Mouse (Mus musculus): Measurements from ENCODE around the gene Gtf3c1. TPM values are rescaled to one million over a fixed set of nuclear protein-coding genes. Genes with fewer than 3 reads are reported as not detected.

Gtf3c1 gene
- total and polyA plus RNA-seq, 3 experiments: 23.7 to 36.1 TPM; not detected in 1

GRCm38 (mm10) chr7:125678756-125679155, 28.8 kb downstream of the Gtf3c1 start:
- Histone ChIP-seq H3K79me2 (ENCODE audit: control insufficient read depth, insufficient read depth, low read length, poor library complexity) (no peaks in the 10 kb centered on the region), H3K27me3 (ENCODE audit: control insufficient read depth in 1 of 2, insufficient read depth in 2 of 2, low read length in 2 of 2) (no peaks in the 10 kb centered on the region), H3K27ac (ENCODE audit: control insufficient read depth, low read depth, low read length) (no peak overlapping the region), H3K9me3 (replicated peaks; ENCODE audit: insufficient read depth, low read length) (no peaks in the 10 kb centered on the region), H3K4me3 (ENCODE audit: control insufficient read depth in 1 of 2, insufficient read depth in 1 of 2, low read depth in 2 of 2, low read length in 2 of 2) (no peak overlapping the region), H3K36me3 (ENCODE audit: control insufficient read depth in 1 of 2, insufficient read depth in 2 of 2, low read length in 2 of 2) (peaks cover 0 to 19% of the 10 kb centered on the region in 2 experiments; a peak in 2 of 4 replicates), H3K4me1 (ENCODE audit: control insufficient read depth in 1 of 2, insufficient read depth in 2 of 2, low read length in 2 of 2) (no peaks in the 10 kb centered on the region), H3K9ac (ENCODE audit: control insufficient read depth, low read depth, low read length, poor library complexity, severe bottlenecking) (no peak overlapping the region)
- no peak for TF ChIP-seq ELF1 (IDR thresholded peaks at IDR 0.05; ENCODE audit: low read depth, low read length)
- no peak for TF ChIP-seq ETS1 (IDR thresholded peaks at IDR 0.05; ENCODE audit: low read depth, low read length)
- no peak for TF ChIP-seq MYC (IDR thresholded peaks at IDR 0.05; ENCODE audit: low read depth, low read length)
- TF ChIP-seq POLR2AphosphoS2 (IDR thresholded peaks at IDR 0.05; ENCODE audit: low read length): no peak
- TF ChIP-seq CHD1 (IDR thresholded peaks at IDR 0.05; ENCODE audit: low read depth, low read length): no peak
- TF ChIP-seq CHD2 (IDR thresholded peaks at IDR 0.05; ENCODE audit: low read length): no peak
- no peak for TF ChIP-seq MEF2A (IDR thresholded peaks at IDR 0.05; ENCODE audit: extremely low read depth, insufficient replicate concordance, low read depth, low read length, poor library complexity, severe bottlenecking)
- TF ChIP-seq SMC3 (IDR thresholded peaks at IDR 0.05; ENCODE audit: low read depth, low read length): no peak
- no peak for TF ChIP-seq RAD21 (IDR thresholded peaks at IDR 0.05; ENCODE audit: low read depth, low read length)
- TF ChIP-seq CTCF (IDR thresholded peaks at IDR 0.05 in 2 of 3, conservative IDR thresholded peaks at IDR 0.05 in 1 of 3; ENCODE audit: control insufficient read depth in 1 of 3, insufficient read depth in 1 of 3, low read depth in 2 of 3, low read length in 3 of 3, poor library complexity in 1 of 3, severe bottlenecking in 1 of 3): no peak
- TF ChIP-seq MAFK (IDR thresholded peaks at IDR 0.05; ENCODE audit: borderline replicate concordance, low read depth, low read length): no peak
- no peak for TF ChIP-seq ZC3H11A (IDR thresholded peaks at IDR 0.05; ENCODE audit: low read depth, low read length)
- TF ChIP-seq RCOR1 (IDR thresholded peaks at IDR 0.05; ENCODE audit: low read depth, low read length): no peak
- no peak for TF ChIP-seq UBTF (IDR thresholded peaks at IDR 0.05; ENCODE audit: borderline replicate concordance, insufficient read depth, low read depth, low read length)
- TF ChIP-seq HCFC1 (IDR thresholded peaks at IDR 0.05; ENCODE audit: low read depth, low read length): no peak
- DNase-seq (ENCODE audit: low read depth, low spot score): no peak

GRCm38 (mm10) chr7:125674916-125675315, 32.7 kb downstream of the Gtf3c1 start:
- TF ChIP-seq USF2 (IDR thresholded peaks at IDR 0.05; ENCODE audit: borderline replicate concordance in 1 of 2, insufficient read depth in 1 of 2, low read depth in 1 of 2, low read length in 2 of 2): no peak
- peak; percentile 17; the same call in 1 of the 2 replicates for TF ChIP-seq ZC3H11A (IDR thresholded peaks at IDR 0.05; ENCODE audit: low read depth, low read length)
- no peak for TF ChIP-seq TAL1 (IDR thresholded peaks at IDR 0.05; ENCODE audit: low read length)
- no peak for TF ChIP-seq MAFK (IDR thresholded peaks at IDR 0.05; ENCODE audit: borderline replicate concordance, low read depth, low read length)
- 0 out of 2 replicates have a peak, but pooled peaks have one; percentile 18 for TF ChIP-seq HCFC1 (IDR thresholded peaks at IDR 0.05; ENCODE audit: low read depth, low read length)
- no peak for TF ChIP-seq GATA1 (IDR thresholded peaks at IDR 0.05; ENCODE audit: low read depth, low read length)
- peak; percentile 54 for TF ChIP-seq SMC3 (IDR thresholded peaks at IDR 0.05; ENCODE audit: low read depth, low read length)
- no peak for TF ChIP-seq BHLHE40 (IDR thresholded peaks at IDR 0.05; ENCODE audit: borderline replicate concordance, low read depth, low read length)
- peak; percentile 40 for TF ChIP-seq RAD21 (IDR thresholded peaks at IDR 0.05; ENCODE audit: low read depth, low read length)
- TF ChIP-seq CTCF (IDR thresholded peaks at IDR 0.05 in 2 of 3, conservative IDR thresholded peaks at IDR 0.05 in 1 of 3; ENCODE audit: control insufficient read depth in 1 of 3, insufficient read depth in 1 of 3, low read depth in 2 of 3, low read length in 3 of 3, poor library complexity in 1 of 3, severe bottlenecking in 1 of 3): peak; percentile 64 to 87 (median 66)
- no peak for TF ChIP-seq USF1 (IDR thresholded peaks at IDR 0.05; ENCODE audit: low read depth, low read length)
- 0 out of 2 replicates have a peak, but pooled peaks have one; percentile 15 for TF ChIP-seq ZNF384 (IDR thresholded peaks at IDR 0.05; ENCODE audit: low read depth, low read length)
- peak; percentile 66 for DNase-seq (ENCODE audit: low read depth, low spot score)
- no peaks in the 10 kb centered on the region for H3K27me3 ChIP-seq (ENCODE audit: control insufficient read depth in 1 of 2, insufficient read depth in 2 of 2, low read length in 2 of 2)
- H3K9me3 ChIP-seq (replicated peaks; ENCODE audit: insufficient read depth, low read length): no peaks in the 10 kb centered on the region
- no peak overlapping the region for H3K4me3 ChIP-seq (ENCODE audit: control insufficient read depth in 1 of 2, insufficient read depth in 1 of 2, low read depth in 2 of 2, low read length in 2 of 2)
- H3K9ac ChIP-seq (ENCODE audit: control insufficient read depth, low read depth, low read length, poor library complexity, severe bottlenecking): no peak overlapping the region
- no peaks in the 10 kb centered on the region for H3K4me1 ChIP-seq (ENCODE audit: control insufficient read depth in 1 of 2, insufficient read depth in 2 of 2, low read length in 2 of 2)
- no peak overlapping the region for H3K27ac ChIP-seq (ENCODE audit: control insufficient read depth, low read depth, low read length)
- H3K36me3 ChIP-seq (ENCODE audit: control insufficient read depth in 1 of 2, insufficient read depth in 2 of 2, low read length in 2 of 2): peaks cover 0 to 26% of the 10 kb centered on the region in 2 experiments; a peak in 2 of 4 replicates
- no peaks in the 10 kb centered on the region for H3K79me2 ChIP-seq (ENCODE audit: control insufficient read depth, insufficient read depth, low read length, poor library complexity)
